Mouse (Mus musculus) fibroblast of lung, adult 2 months (primary cell): ENCODE data around the gene Ulk4.
"Not testable (repeated sequence)": the region's sequence is repeated elsewhere in the genome, so short reads cannot be mapped to it uniquely, and the experiment has no call there.

Experiments used
- DNase-seq: peaks from one replicate; pipeline ENCODE4 v3.0.0-alpha.2; 2011; ENCODE audit warnings: low read depth

The Ulk4 gene

DNA sequence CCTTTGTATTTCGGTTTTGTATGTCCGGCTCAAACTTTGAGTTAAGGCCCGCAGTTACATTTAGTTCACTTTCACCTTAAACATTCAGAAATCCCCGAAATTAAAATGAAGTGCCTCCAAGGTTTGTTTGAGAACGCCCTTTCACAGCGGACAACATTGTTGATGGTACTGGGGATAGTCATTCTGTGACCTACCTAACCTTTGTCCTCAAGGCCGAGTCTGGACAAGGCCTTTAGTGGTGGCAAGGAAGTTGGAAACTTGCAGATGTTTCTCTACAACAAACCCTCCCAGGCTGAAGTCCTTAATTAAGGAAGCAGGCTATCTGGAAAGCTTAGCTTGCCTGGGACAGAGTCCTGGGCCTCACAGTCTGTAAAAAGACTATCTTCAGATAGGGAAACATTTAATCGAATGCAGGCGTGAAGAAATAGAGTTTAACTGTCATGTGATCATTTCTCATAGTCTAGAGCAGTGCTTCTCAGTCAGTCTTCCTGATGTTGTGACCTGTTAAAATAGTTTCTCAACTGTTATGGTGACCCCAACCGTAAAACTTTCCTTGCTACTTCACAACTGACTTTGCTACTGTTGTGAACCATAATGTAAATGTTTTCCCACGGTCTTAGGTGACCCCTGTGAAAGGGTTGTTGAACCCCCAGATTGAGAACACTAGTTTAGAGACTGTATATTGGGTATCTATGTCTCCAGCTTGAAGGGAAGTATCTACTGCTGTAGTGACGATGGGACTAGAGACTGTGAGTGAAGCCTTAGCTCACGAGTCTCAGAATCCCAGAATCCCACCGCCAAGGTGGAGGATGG, 342.0 kb downstream of the Ulk4 start:
- no peak for DNase-seq

- no peak for DNase-seq
Measured at GRCm38 (mm10) chr9:120933886-120934758, 342.9 kb downstream of the Ulk4 start.

GRCm38 (mm10) chr9:120933587-120933885, 343.5 kb downstream of the Ulk4 start:
- DNase-seq = no peak

DNA sequence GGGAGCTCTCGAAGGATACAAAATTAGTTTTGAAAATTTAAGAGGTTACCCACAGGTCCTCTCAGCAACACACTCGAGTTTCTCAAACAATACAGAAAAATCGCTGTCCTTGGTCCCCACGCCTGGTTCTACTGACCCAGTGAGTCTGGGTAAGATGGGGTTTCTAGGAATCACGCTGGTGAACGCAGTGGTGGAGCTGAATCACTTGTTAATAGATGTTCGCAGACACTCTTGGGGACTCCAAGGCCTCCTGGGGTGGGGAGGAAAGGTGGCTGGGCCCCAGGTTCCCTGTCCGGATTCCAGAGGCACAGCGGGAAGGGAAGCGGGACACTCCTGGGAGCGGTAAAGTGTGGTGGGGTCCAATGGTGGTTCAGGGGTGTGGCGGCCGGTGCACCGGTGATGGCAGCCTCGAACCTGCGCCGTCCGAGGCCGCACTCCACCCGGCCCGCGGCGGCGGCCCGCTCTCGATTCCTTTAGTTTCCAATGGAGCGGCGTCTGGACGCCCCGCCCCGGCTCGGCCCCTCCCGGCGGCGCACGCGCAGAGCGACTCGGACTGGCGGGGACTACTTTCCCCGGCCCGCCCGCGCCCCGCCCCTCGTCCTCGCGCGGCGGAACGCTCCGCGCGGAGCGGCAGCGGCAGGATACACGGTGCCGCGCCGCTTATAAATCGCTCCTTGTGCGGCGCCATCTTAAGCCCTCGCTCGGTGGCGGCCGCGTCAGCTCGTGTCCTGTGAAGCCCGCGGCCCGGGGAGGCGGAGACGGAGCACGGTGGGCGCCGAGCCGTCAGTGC, 344.0 kb downstream of the Ulk4 start:
- DNase-seq = peak; percentile 69

- no peak for DNase-seq
Measured at GRCm38 (mm10) chr9:120932371-120932770, 344.6 kb downstream of the Ulk4 start.

- no peak for DNase-seq
Measured at GRCm38 (mm10) chr9:120930811-120931210, 346.2 kb downstream of the Ulk4 start.

DNA sequence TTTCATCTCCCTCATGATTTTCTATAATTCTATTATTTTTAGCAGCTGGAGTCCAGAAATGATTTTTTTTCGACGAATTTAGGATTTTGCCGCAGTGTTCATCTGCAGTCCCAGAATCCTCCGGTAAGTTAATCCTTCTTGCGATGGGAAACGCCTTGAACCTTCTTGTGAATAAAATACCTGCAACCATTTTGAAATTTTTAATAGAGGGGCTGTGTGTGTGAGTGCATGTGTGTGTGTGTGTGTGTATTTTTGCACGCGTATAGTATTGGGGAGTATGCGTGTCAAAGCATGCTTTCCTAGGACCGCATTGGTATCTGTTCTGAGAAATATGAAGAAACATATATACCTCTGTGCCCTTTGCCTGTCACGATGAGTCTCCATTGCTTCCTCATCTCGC, 347.0 kb downstream of the Ulk4 start:
- no peak for DNase-seq

GRCm38 (mm10) chr9:120929081-120929480, 347.9 kb downstream of the Ulk4 start, which contains the start of gene Ctnnb1:
Gene Ctnnb1, plus strand, starts transcription at chr9:120929216.
- DNase-seq = no peak

DNA sequence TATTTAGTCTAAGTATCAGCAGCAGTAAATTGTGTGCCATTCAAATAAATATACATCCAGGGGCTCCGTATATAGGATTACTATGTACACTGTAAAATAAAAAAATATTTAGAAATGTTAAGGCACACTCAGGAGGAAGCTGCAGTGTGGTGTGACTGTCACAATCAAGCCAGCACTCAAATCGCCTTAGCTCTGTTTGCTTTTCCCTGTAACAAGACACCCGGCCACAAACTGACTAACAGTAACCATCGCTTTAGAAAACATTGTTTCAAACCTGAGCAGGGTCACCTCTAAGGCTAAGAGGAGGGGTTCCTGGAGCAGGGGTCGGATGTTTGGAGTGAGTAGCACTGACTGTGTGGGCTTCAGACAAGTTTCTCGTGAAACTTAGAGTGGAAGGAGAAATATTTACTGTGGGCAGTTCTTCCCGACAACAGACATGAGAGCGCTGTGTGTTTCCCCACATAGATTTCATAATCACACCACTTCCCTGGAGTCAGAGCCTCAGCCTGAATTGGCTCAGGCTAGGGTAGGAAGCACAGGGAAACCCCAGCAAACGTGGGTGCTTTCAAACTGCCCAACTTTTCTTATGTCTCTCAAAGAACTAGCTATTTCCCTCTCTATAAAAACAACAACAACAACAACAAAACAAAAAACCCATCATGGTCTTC, 349.9 kb downstream of the Ulk4 start:
- no peak for DNase-seq

DNA sequence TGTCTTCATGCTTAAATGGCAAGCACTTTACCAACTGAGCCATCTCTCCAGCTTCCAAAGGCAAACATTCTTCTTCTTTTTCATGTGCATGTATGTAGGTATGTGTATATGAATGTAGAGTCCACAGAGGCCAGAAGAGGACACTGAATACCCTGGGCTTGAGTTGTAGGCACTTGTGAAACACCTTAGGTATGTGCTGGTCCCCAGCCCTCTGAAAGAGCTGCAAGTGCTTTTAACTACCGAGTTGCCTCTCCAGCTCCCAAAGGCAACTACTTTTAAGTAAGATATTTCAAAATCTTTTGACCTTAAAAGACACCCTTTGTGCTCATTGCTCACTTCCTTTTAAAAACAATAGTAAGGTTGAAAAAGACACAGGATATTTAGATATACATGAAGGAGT, 350.9 kb downstream of the Ulk4 start:
- DNase-seq = no peak

DNA sequence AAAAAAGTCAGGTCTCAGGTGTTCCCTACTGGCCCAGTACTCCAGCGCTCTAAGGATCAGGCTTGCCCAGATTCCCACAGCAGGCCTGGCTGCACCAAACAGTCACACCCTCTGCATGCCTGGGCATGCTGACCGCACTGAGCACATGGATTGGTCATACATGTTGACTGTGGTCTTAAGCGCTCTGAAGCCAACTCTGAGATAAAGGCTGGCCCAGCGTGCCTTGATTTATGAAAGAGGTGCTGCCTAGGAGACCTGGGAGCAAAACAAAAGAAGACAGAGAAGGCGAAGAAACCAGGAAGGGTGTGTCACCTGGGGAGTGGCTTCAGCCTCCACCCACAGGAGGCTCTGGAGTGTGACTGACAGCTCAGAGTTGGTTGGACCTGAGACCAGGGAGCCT, 357.9 kb downstream of the Ulk4 start:
- no peak for DNase-seq

DNA sequence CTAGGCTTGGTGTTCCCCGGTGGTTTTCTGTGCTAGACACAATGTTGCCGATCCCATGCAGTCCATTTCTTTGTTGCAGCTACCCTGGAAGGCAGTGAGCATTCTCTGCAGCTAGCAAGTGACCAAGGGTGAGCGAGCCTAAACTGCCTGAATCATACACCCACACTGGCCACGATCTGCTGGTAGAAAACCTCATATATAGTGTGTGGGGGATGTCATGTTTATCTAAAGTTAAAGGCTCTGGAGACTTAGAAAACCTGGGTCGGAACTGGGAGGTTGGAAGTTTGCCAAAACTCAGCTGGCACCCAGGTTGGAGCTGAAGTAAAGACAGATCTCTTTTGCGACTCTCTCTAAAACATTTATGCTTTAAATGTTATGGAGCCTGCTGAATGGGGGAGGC, 358.4 kb downstream of the Ulk4 start:
- DNase-seq = no peak

- DNase-seq = no peak
Measured at GRCm38 (mm10) chr9:120918211-120918610, 358.8 kb downstream of the Ulk4 start.

DNA sequence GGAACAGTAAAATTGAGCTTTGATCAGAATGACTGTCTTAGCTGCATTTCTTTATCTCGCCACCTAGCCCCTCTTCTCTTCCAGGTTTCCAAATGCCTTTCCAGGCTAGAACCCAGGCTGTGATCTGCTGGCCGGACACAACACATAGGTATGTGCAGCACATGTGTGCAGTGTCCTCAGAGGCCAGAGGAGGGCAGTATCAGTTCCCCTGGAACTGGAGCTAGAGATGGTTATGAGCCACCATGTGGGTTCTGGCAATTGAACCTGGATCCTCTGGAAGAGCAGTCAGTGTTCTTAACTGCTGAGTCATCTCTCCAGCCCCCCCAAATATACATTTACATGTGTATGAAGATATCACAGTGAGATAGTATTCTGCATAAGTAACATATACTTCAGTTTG, 359.4 kb downstream of the Ulk4 start:
- not testable (repeated sequence) for DNase-seq

DNA sequence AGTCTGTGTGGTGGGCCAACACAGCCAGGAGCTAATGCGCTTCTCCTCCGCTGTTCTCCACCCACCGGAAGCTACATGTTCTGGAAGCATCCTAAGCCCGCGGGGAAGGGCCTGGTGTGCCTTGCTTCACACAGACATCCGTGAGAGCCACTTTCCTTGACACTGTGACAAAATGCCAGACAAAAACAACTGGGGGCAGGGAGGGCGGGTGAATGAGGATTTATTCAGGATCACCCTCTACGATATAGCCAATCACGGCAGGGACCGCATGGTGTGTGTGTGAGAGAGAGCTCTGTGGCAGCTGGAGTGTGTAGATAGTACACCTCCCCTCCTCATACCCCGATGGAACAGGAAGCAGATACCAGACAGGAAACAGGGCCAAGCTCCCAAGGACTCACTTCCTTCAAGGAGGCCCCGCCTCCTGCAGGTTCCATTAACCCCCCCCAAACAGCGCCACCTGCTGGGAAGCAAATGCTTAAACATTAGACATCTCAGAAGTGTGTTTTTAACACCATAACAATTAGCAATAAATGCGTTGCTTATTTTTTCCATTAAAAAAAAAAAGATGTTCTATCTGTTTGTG, 362.0 kb downstream of the Ulk4 start:
- DNase-seq = no peak

DNA sequence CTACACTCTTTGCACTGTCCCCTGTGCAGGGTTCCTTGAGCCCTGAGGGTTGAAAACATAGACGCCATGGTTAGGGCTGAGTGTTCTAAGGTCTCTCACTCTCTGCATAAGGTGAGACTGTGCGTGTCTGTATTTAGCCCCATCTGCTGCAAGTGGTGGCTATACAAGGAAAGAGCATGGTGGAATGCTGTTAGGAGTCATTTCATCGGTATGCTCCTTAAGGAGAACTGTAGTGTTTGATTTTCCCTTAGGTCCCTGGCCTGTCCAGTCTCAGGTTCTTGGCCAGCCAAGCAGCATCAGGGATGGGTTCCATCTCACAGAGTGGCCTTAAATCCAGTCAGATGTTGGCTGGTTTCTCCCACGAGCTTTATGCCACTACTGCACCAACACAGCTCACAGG, 362.6 kb downstream of the Ulk4 start:
- DNase-seq = no peak

- DNase-seq = no peak
Measured at GRCm38 (mm10) chr9:120913152-120913551, 363.8 kb downstream of the Ulk4 start.

- no peak for DNase-seq
Measured at GRCm38 (mm10) chr9:120908461-120908860, 368.5 kb downstream of the Ulk4 start.
